Mouse (Mus musculus) layer of hippocampus, adult 9-10 months (tissue): ENCODE measurements at regions not wholly inside any gene's neighbourhood (a gene's known extent, or its start where the extent isn't known, plus 50 kb on each side); places are given as distances from the start of the nearest gene placed in this dataset.

ENCODE experiments used
- DNase-seq: peaks from one replicate; pipeline ENCODE4 v3.0.0; 2022; ENCODE audit warnings: low spot score

GRCm38 (mm10) chr15:6030396-6030795 is 269.2 kb upstream of the Dab2 start:
- no peak for DNase-seq

DNA sequence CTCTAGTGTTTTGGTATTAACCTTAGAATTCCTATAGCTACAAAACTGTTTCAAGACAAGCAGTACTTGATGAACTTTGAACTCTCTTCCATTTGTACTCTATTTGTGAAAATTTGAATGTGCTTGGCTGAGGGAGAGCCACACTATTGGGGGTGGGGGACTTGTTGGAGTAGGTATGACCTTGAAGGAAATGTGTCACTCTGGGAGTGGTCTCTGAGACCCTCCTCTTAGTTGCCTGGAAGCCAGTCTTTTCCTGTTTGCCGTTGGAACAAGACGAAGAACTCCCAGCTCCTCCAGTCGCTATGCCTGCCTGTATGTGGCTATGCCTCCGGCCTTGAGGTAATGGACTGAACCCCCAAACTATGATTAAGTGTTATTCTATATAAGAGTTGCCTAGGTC is 265.4 kb upstream of the Dab2 start:
- DNase-seq = no peak

DNA sequence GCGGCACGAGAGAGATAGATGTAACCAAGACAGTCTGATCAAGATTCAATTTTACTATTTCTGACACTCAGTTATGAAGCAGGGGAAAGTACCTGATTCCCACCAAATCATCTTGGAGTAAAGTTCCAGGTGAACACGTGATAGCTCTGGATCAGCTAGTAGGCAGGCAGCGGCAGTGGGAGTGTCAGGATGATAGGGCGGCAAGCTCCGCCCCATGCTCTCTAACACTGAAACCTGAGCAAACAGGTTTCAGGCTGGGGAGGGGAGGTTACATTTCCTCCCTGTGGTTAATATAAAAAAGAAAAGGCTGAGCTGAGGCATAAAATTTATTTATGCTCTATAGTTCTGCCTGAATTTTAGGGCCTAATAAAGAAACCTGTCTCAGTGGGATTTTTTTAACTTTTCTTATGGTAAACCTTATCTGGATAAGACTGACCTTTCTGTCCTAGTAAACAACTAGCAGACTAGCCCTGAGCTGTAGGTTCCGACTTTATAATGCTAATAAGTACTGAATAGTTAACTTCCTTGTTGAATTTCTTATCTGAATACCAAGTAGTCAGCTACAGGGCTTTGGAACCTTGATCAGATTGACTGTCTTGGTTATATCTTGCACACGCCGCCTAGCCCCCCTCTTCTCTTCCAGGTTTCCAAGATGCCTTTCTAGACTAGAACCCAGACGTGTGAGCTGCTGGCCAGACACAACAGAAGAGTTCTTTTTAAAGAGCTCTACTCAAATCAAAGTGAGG is 254.9 kb upstream of the Dab2 start:
- DNase-seq = no peak

- DNase-seq = no peak
Measured at GRCm38 (mm10) chr15:6055703-6056102, 243.9 kb upstream of the Dab2 start.

GRCm38 (mm10) chr15:6056887-6057626 is 242.5 kb upstream of the Dab2 start:
- DNase-seq = no peak

GRCm38 (mm10) chr15:6059361-6059760 is 240.2 kb upstream of the Dab2 start:
- no peak for DNase-seq

GRCm38 (mm10) chr15:6059790-6060189 is 239.8 kb upstream of the Dab2 start:
- no peak for DNase-seq

DNA sequence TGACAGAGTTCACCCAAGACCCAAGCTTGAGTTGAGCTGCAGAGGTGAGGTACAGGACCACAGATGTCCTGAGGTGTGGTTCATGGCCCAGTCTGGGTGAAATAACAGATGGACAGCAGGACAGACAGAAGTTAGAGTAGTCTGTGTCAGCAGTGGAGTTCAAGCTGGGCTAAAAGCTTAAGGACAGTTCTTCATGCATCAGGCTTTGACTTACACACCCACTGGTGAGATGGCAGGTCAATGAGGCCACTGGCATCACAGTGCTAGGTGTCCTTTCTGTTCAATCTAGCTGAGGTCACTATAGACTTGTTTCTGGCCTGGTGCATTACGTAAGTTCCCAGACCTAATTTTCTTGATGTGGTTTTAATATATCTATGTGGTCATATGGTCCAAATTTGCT is 238.9 kb upstream of the Dab2 start:
- no peak for DNase-seq

- no peak for DNase-seq
Measured at GRCm38 (mm10) chr15:6065100-6065499, 234.5 kb upstream of the Dab2 start.

DNA sequence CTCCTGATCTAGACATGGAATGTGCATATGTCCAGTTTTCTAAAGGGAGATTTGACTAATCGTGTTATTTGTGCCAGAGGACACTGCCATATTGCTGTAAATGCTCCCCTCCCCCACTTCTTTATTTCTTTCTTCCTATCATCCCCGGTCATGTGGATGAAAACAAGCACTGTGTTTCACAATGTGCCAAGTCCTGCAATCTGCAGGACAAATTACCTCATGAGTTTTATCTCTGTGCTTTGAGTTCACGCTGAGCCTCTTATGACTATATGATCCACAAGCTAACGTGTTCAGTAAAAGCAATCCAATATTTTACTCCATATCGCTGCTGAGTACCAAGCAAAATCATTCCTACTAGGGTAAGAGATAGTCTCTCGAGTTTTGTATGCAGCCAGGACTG is 232.2 kb upstream of the Dab2 start:
- DNase-seq = no peak

GRCm38 (mm10) chr15:6068371-6068770 is 231.2 kb upstream of the Dab2 start:
- no peak for DNase-seq

DNA sequence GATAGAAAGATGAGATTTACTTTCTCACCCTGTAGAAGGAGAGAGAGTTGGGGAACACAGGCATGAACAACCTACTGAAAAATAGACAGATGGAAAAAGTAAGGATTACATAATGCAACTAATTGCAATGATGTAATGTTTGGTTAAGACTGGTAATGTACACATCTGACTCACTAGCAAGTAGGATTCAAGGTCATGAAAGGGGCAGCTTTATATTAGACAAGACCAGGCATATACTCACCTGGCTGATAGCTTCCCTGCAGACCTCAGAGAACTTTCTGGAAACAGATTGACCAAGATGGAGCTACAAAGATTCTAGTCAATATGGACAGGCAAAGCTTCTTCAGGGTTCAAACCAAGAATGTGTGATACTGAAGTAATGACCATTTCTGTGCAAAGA is 227.7 kb upstream of the Dab2 start:
- no peak for DNase-seq

- no peak for DNase-seq
Measured at GRCm38 (mm10) chr15:6072920-6073319, 226.7 kb upstream of the Dab2 start.

DNA sequence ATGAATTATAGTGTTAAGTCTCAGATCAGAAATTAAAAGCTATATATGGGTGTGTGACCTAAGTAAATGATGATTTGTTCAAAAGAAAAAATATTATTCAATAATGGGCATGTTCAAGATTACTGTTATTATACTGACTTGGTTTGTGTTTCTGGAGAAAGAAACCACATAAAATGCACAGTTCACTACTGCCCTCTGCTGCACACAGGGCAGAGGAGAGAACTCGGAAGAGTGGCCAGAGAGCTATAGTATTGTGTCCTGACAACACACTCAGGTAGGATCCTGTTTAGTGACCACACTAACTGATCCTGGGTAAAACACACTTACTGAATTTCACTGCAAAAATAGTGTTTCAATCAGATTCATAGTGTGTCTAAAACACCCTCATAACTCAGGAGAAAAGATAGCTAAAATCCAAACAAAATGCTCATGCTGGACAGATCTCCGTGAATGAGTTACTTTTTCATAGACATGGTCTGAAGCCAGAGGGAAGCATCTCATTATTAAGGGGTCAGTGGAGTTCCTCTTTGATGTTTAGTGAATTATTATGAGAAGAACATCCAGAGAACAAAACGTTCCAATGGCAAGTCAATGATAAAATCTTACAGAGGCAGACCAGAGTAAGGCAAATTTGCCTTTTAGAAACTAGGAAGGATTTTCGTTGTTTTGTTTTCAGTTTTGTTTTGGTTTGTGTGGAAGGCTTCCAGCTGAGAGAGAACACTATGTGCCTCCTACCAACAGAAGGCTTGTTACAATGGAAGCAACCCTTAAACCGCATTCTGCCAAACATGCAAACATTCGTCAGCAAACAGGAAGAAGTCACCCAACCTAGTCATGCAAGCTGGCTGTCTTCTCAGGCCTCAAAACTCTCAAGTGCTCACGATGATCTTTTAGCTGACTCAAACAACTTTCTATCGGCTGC is 218.6 kb upstream of the Dab2 start:
- peak; percentile 43 for DNase-seq

DNA sequence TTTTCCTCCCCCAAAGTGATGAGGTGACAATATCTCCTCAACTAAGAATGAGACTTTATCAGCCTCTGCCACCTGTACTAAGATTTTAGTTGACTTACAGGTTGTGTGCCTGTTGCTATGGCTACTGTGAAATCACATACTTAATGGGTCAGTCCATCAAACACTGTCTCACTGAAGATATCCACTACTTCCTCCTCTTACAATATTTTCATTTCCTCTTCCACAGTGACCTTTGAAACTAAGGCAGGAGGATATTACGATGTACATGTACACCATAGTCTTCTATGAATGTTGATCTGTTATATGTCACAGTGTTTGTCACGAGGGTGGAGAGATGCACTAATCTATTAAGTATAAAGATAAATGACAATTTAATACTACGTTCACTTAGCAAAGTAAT is 212.4 kb upstream of the Dab2 start:
- no peak for DNase-seq

DNA sequence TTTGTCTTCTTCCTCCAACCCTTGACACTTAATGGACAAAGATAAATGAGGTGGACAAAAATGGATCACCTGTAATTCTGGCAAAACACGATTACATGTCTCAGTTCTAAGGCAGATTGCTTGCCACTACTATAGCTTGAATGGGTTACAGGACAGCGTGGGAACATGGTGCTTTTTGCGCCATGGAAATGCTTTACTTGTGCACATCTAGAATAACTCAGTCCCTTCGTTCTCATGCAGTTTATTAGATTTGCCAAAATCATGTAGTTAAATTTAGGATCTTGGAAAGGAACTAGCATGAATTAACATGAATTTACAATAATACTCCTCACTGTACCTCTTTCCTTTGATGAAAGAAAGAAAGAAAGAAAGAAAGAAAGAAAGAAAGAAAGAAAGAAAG is 211.1 kb upstream of the Dab2 start:
- no peak for DNase-seq

DNA sequence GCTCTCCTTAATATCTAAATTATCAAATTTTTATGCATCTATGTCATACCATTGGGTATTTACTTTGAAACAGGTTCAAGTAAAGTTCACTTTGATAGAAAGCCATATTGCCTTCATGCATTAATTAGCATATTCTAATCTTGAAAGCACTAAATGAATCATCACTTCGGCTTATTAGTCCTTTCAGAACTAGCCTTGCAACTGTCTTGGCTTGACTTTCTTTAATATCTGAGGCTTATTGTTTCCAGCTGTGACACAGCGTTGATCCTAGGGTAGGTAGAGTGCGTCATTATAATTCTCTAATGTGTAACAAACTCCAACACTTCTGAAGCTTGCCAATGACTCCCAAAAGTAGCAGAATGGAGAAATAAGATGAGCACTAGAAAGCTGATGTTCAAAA is 169.9 kb upstream of the Dab2 start:
- DNase-seq = no peak

GRCm38 (mm10) chr15:6132216-6132615 is 167.4 kb upstream of the Dab2 start:
- no peak for DNase-seq

DNA sequence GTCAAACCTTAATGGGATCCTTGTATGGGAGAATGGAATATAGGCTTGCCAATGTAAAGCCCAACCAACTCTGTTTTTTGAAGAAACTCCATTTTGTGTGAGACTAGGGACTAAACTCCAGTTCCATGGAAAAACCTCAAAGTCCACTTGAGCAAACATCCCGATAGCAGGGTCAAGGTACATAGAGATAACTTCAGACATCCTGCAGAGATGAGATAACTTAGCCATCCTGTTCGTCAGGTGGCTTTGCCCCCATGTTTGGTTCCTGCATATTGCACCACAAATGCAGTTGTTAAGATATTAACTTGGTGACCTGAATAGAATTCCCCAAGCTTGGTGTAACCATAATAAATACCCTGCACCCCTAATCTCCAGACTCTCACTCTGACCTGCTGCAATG is 154.5 kb upstream of the Dab2 start:
- DNase-seq = no peak

DNA sequence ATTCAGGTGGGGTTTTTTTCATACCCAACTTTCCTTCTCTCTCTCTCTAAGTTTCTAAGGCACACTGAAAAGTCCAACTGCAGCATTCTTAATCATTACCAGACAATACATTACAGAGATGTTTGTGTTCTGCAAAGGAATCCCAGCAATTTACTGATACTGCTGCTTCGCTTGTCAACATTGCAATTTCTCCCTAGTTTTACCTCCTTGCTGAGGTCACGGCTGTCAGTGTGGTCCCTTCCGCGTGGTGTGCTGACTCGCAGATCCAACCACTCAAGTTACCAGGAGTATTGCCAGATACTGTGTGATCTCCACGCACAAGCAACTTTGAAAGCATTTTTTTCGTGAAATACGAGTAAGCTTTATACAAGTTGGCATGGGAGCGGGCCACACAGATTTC is 144.9 kb upstream of the Dab2 start:
- no peak for DNase-seq

- DNase-seq = no peak
Measured at GRCm38 (mm10) chr15:6180261-6180660, 119.3 kb upstream of the Dab2 start.

DNA sequence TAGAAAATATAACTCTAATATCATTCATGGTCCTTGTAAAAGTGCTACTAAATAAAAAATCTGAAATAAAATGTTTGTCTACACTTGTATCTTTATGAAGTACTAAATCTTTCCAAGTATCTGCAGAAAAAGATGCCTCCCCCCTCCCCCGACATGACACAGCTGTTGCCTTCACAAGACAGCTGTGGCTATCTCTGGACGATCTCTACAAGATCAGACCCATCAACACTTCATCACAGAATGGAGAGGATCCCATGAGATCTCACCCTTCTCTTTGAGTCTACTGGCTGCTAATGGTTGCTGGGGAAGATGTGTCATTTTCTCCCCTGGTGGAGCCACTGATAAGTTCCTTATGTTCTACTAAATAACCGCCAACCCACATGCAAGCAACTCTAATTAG is 116.0 kb upstream of the Dab2 start:
- DNase-seq = no peak

DNA sequence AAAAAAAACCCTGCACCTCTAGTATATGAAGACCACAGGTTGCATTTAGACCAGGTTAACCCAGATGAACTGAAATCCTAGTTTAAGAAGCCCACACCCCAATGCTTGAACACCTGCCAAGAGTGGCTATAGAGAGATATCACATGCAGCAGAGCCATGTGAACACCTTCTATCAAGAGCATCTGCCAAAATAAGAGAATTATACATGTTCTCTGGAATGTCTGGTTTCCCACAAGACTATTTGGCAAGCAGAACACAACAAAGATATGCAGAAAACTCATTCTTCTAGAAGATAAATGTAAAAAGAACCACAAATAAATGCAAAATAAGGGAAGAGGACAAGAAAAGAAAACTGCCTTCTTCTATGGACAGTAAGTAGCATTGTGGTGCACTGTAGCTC is 107.7 kb upstream of the Dab2 start:
- DNase-seq = no peak
